Mouse (Mus musculus): ENCODE data around the gene Hoxa7. TPM values are rescaled to one million over a fixed set of nuclear protein-coding genes. Genes with fewer than 3 reads are reported as not detected.

The Hoxa7 gene
- total RNA-seq, 2 experiments from 2014 or later, result 0.31 to 0.44 TPM

GRCm38 (mm10) chr6:52242801-52243332 lies 21.2 kb upstream of the Hoxa7 start:
- DNase-seq (ENCODE audit: low spot score), result no peak

DNA sequence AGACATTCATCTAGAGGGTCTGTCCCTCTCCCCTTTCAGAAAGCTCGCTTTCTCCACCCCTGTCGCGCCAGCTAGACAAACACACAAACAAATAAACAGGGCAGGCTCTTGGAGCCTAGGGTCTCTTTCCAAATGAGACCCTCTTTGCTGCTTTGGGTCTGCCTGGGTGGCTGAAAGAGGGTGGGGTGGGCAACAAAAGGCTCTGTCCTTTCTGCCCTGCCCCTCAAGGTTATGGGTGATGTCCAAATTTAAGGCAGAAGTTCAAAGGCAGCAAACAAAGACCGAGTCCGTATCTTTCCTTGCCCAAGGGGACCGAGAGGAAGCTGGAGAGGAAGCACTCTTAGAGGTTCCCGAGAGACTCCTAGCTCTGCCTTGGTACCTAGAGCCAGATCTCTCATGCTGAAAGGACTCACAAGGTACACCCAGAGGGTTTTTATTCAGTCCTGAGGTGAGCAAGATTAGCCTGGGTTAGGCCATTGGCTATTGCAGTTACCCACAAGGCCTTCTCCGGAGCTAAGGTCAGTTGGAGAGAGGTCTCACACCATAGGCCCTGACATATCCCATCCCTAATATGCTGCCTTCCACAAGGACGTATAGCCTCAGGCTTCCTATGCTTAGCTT lies 19.5 kb upstream of the Hoxa7 start:
- intact Hi-C loops (cut with DNase I), result no loop called here

More at GRCm38 (mm10) chr6:52242801-52243332, 21.2 kb upstream of the Hoxa7 start:
- intact Hi-C loops (cut with DNase I), result no loop called here

DNA sequence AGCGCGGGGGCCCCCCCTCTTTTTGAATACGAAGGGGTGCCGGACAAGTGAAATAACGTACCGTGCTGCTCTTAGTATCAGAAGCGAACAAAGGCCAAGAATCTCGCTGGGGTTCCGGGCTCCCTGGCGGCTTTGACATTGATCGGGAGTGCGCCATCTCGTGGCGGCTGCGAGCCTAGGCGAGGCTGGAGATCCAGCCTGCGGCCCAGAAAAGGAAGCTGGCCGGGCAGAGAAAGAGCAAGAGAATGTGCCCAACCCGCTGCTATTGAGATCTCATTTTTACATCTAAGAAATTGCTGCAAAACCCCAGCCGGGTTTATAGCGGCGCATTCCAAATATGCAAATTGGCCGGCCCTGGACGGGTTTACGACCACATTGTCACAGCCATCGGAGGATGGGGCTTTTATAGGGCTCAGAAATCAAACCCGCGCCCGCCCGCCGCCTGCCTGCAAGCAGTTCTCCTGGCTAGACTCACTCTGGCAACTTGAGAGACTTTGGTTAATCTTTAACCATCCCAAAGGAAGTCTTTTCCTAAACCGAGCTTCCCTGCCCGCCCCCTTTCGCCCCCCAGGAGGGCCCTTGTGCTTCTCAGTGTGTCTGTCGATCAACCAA lies 18.8 kb upstream of the Hoxa7 start, which contains the start of gene Hoxa10:
Gene Hoxa10, minus strand, starts transcription at position 466 of the 612 bp plus-strand sequence.
- intact Hi-C loops (cut with DNase I), result no loop called here
- DNase-seq (ENCODE audit: low spot score), result peak; percentile 40

More for the DNA sequence above, 19.5 kb upstream of the Hoxa7 start:
- no peak for DNase-seq (ENCODE audit: low spot score)

GRCm38 (mm10) chr6:52239625-52240388 lies 18.2 kb upstream of the Hoxa7 start:
- intact Hi-C loops (cut with DNase I), result no loop called here
- no peak for DNase-seq (ENCODE audit: low spot score)

GRCm38 (mm10) chr6:52238976-52239375 lies 17.3 kb upstream of the Hoxa7 start:
- intact Hi-C loops (cut with DNase I), result no loop called here
- DNase-seq (ENCODE audit: low spot score), result no peak

- DNase-seq (ENCODE audit: low spot score), result no peak
- intact Hi-C loops (cut with DNase I), result no loop called here
Measured at GRCm38 (mm10) chr6:52238155-52238545, 16.5 kb upstream of the Hoxa7 start.

DNA sequence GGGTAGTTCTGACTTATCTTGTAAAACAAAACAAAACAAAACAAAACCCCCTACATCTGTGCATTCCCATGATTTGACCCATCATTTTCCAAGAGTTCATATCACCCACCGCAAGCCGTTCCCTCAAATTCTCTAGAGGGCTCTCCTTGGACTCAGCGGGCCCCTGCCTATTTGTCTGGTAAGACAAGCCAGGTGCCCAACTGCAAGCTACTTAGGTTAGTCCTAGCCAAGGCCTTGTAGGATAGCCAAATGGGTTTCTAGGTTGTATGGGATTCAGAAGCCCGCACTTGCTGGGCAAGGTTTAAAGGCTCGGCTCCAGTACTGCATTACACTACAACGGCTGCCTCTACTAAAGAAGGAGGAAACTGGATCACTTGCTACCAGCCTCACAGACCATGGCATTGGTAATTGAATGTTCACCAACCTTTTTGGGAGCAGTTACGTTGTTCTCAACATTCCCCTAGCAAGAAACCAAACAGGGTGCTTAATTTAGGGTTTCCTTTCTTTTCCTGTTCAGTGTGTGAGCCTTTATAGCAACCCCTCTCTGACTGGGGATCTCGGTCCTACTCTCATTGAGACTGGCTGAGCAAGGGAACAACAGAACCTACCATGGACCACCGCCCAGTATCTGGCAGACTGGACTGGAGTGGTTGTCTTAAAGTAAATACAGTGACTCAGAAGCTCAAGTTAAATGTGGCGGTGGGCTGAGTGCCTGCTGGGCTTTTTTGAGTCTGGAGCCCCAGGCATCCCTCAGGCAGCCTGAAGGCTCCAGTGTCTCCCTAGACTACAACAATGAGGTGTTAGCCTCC lies 15.9 kb upstream of the Hoxa7 start:
- intact Hi-C loops (cut with DNase I), result no loop called here
- DNase-seq (ENCODE audit: low spot score), result no peak

- no peak for DNase-seq (ENCODE audit: low spot score)
- intact Hi-C loops (cut with DNase I), result no loop called here
Measured at GRCm38 (mm10) chr6:52236806-52237205, 15.2 kb upstream of the Hoxa7 start.

- intact Hi-C loops (cut with DNase I), result no loop called here
- DNase-seq (ENCODE audit: low spot score), result no peak
Measured at GRCm38 (mm10) chr6:52235866-52236265, 14.2 kb upstream of the Hoxa7 start.

DNA sequence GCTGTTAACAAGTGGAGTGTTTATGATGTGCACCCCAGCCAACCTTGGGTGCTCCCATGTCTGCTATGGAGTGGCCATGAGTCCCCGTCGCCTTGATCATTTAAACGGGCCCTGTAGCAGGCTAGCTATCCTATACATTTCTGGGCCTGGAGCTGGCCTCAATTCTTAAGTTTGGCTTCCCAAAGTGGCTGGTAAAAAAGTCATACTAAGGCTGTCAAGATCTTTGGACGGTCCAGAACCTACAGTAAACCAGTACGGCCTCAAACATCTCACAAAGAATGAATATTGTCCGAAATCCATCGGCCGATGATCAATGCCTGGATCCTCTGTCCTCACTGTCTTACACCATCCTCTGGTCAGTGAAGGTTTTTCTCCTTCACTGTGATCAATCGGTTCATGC lies 13.6 kb upstream of the Hoxa7 start:
- no peak for DNase-seq (ENCODE audit: low spot score)
- intact Hi-C loops (cut with DNase I), result no loop called here

DNA sequence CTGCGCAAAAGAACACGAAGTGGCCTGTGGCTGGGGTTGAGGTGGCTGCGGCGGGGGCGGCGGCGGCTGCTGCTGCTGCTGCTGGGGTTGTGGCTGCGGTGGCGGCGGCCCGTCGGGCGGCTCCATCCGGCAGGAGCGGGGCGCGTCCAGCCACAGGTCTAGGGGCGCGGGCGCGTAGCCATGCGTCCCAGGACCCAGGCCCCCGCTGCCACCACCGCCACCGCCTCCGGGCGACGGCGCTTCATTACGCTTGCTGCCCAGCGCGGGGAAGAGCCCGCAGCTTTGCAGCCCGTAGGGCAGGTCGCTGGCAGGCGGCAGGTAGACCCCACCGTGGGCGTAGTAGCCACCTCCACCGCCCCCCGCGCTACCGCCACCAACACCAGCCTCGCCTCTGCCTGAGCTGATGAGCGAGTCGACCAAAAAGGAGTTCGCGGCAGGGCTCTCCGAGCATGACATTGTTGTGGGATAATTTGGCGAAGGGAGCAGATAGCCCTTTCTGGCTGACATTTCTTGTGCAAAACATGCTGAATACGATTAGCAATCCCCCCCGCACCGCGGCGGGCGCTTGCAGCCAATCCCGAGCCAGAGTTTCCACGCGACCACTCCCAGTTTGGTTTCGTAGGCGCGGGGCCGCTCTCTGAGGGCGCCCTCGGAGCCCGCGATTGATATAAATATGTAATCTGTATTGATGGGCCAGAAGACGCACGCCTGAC lies 12.9 kb upstream of the Hoxa7 start:
- no peak for DNase-seq (ENCODE audit: low spot score)
- intact Hi-C loops (cut with DNase I), result no loop called here

DNA sequence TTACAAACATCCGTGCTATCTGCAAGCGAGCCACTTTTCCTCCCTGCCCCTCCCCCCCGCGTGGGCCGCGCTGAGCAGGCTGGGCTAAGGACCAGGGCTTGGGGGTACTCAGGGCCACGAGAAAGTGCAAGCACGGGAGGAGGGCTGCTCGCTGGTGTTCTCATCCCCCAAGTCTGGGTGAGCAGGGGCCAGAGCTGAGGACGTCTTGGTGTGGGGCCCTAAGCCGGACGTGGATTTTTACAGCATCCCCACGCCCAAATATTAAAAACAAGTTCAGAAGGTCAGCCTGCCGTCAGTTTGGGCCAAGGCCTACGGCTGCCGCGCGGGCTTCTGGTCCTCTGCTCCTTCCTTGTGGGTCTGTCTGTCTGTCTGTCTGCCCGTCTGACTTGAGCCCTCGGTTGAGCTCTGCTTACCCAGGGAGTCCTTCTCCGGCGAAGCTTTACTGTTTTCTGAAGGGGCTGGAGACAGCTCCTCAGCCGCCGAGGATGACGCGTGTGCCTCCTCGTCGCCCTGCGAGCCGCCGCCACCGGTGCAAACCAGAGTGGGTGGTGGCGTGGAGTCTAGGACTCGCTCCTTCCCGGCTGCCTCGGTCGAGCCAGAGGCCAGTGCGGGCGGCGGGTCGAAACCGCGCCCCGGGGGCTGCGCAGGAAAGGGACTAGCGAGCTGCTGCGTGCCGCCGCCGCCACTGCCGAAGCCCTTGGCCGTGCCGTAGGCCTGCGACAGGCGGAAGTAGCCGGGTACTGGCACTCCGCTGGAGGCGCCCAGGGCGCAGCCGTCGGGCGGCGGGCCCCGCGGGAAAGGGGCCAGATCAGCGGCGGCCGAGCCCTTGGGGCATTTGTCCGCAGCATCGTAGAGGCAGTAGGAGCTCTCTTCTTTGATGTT lies 12.1 kb upstream of the Hoxa7 start:
- DNase-seq (ENCODE audit: low spot score), result no peak
- intact Hi-C loops (cut with DNase I), result no loop called here

GRCm38 (mm10) chr6:52232984-52233545 lies 11.4 kb upstream of the Hoxa7 start:
- intact Hi-C loops (cut with DNase I), result no loop called here
- DNase-seq (ENCODE audit: low spot score), result no peak

DNA sequence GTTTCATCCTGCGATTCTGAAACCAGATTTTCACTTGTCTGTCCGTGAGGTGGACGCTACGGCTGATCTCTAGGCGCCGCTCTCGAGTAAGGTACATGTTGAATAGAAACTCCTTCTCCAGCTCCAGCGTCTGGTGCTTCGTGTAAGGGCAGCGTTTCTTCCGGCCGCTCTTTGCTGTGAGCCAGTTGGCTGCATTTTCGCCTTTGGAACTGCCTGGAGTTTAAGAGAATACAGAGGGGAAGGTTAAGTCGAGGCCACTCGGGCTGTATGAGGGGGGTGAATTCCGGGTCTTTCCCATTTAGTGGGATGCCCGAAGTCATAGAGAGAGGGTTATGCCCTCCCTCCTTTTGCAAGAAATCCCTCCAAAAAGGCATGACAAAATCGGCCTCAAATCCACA lies 10.9 kb upstream of the Hoxa7 start:
- DNase-seq (ENCODE audit: low spot score), result no peak
- intact Hi-C loops (cut with DNase I), result no loop called here

- DNase-seq (ENCODE audit: low spot score), result no peak
- intact Hi-C loops (cut with DNase I), result no loop called here
Measured at GRCm38 (mm10) chr6:52231885-52232567, 10.4 kb upstream of the Hoxa7 start.

DNA sequence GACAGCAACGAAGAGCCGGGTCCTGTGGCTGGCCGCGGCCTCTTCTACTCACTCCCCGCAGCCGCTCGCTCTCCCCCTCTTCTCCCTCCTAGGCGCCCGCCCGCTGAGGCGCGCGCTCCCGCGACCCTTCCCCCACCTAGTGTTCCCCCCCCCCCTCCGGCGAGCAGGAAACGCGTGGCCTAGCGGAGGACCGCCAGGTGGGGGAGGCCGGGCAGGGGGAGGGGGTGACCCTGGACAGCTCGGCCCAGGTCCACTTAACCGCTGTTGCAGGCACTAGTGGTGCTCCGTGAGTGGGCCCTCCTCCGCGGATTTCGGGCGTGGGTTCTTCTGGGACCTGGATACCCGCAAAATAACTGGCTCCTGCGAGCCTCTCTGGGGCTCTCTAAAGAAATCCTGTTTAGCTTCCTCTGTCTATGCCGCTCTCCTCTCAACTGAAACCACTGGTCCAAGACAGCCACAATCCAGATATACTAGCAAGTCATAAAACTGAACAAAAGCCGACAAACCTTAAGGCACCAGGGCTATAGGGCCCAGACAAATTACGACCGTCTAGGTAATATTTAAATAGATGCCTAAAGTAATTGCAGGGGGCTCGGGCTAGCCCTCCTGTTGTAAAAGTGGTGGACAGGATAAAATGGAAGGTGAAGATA lies 9.0 kb upstream of the Hoxa7 start, which contains the start of gene Hoxa9:
Gene Hoxa9, minus strand, starts transcription at position 574 of the 650 bp plus-strand sequence.
- intact Hi-C loops (cut with DNase I), result no loop called here

More for the DNA sequence above, 9.0 kb upstream of the Hoxa7 start, which contains the start of gene Hoxa9:
- no peak for DNase-seq (ENCODE audit: low spot score)
